Mouse (Mus musculus) liver, embryonic 15.5 days (tissue): ENCODE measurements at regions not wholly inside any gene's neighbourhood (a gene's known extent, or its start where the extent isn't known, plus 50 kb on each side); places are given as distances from the start of the nearest gene placed in this dataset.
A peak's percentile ranks its signal among the peaks of the same experiment; 100 is the strongest.

ENCODE experiments used
- ATAC-seq: fragments of 200-750 bp; cut with Nextera tagmentation; 2 replicates; pipeline ENCODE4 v1.8.0; 2017; ENCODE audit warnings: moderate number of reproducible peaks, mild to moderate bottlenecking, moderate library complexity; ENCODE audit not compliant: insufficient read depth
- H3K27ac ChIP-seq: fragments of 300-500 bp; sonication (generic); replicated peaks from 2 replicates; pipeline ENCODE4 v1.5.1; 2015; ENCODE audit warnings: mild to moderate bottlenecking, inconsistent platforms
- H3K27me3 ChIP-seq: fragments of 300-500 bp; sonication (generic); 2 replicates; pipeline ENCODE4 v1.6.1; 2015; ENCODE audit warnings: mild to moderate bottlenecking, inconsistent platforms
- H3K36me3 ChIP-seq: fragments of 300-500 bp; sonication (generic); replicated peaks from 2 replicates; pipeline ENCODE4 v1.6.1; 2015; ENCODE audit warnings: moderate library complexity, mild to moderate bottlenecking, inconsistent platforms
- H3K4me1 ChIP-seq: fragments of 300-500 bp; sonication (generic); replicated peaks from 2 replicates; pipeline ENCODE4 v1.6.1; 2015; ENCODE audit warnings: inconsistent platforms
- H3K4me2 ChIP-seq: fragments of 300-500 bp; sonication (generic); 2 replicates; pipeline ENCODE4 v1.6.1; 2015; ENCODE audit warnings: moderate library complexity, mild to moderate bottlenecking, inconsistent platforms
- H3K4me3 ChIP-seq: fragments of 300-500 bp; sonication (generic); replicated peaks from 2 replicates; pipeline ENCODE4 v1.5.1; 2015; ENCODE audit warnings: mild to moderate bottlenecking, inconsistent platforms
- H3K9ac ChIP-seq: fragments of 300-500 bp; sonication (generic); 2 replicates; pipeline ENCODE4 v1.6.1; 2015; ENCODE audit warnings: moderate library complexity, mild to moderate bottlenecking, inconsistent platforms
- H3K9me3 ChIP-seq: fragments of 300-500 bp; sonication (generic); replicated peaks from 2 replicates; pipeline ENCODE4 v1.6.1; 2016; ENCODE audit warnings: inconsistent platforms
- WGBS: fragments of 180-500 bp; shearing (Covaris S2); methylation state at CpG from one replicate; pipeline ENCODE4 v1.1.7; 2015; ENCODE audit warnings: mixed read lengths; ENCODE audit not compliant: insufficient replicate concordance; 5-methylcytosine and 5-hydroxymethylcytosine counted together

GRCm38 (mm10) chr6:99999711-100000365 is 273.6 kb upstream of the Prok2 start:
- no peaks in the 10 kb centered on the region for H3K9me3 ChIP-seq
- H3K9ac ChIP-seq: no peak overlapping the region
- no peaks in the 10 kb centered on the region for H3K36me3 ChIP-seq
- no peaks in the 10 kb centered on the region for H3K27me3 ChIP-seq
- 53% methylated on average over 13 of the region's 13 CpGs for WGBS
- H3K4me1 ChIP-seq: 0 out of 2 replicates have a peak, but pooled peaks cover 3% of the 10 kb centered on the region
- no peak overlapping the region for H3K4me3 ChIP-seq
- no peak for ATAC-seq
- no peak overlapping the region for H3K27ac ChIP-seq
- H3K4me2 ChIP-seq: no peak overlapping the region

DNA sequence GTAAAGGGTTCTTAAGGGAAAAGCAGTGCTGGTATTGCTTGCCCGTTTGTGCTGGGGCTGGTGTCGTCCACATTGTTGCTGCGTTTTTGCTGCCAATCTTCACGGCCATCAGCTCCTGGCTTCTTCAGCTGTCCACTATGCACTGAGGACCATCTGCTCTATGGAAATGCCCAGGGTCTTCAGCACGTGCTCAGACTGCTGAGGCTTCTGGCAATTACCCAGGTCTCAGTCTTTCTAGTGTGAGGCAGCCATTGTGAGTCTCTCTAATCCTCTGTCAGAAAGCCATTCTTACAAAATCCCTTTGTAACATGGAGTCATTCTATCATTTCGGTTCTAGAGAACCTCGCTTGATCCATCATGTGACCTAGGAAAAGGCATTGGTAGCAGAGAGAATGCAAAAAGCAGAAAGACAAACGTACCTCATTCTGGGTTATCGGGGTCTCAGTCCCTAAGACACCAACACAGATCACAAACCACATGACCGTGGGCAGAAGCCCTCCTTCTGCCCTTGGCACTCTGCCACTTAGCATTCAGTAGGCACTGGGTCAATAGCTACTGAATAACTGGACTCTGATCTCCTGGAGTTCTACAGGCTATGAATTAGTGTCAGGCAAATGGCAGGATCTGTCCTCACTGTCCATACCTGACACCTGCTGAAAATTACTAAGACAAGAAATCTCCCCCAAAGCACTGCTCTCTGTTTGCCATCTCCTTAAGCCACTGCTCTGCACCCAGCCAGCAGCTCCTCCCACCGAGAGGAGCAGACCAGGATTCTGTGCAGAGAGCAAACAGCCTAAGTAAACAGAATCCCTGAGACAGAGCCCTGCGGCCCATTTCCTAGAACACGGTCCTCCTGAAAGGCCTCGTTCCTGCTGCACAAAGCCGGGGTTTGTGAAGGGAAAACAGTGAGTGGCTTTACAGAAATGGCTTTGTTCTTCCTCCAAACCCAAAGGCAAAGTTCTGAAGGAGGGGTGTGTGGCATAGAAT is 270.1 kb upstream of the Prok2 start:
- H3K36me3 ChIP-seq: no peaks in the 10 kb centered on the region
- 0 out of 2 replicates have a peak, but pooled peaks cover 5% of the 10 kb centered on the region for H3K4me1 ChIP-seq

GRCm38 (mm10) chr6:99994026-99994425 is 267.8 kb upstream of the Prok2 start:
- ATAC-seq: no peak
- Histone ChIP-seq H3K4me2 (no peak overlapping the region), H3K4me3 (no peak overlapping the region), H3K9me3 (no peaks in the 10 kb centered on the region), H3K27me3 (no peaks in the 10 kb centered on the region), H3K36me3 (no peaks in the 10 kb centered on the region), H3K9ac (no peak overlapping the region), H3K4me1 (peaks cover 5% of the 10 kb centered on the region; the same call in 1 of the 2 replicates), H3K27ac (no peak overlapping the region)
- WGBS: 44% methylated on average over 3 of the region's 3 CpGs

More for the DNA sequence above, 270.1 kb upstream of the Prok2 start:
- Histone ChIP-seq H3K4me3 (no peak overlapping the region), H3K9ac (no peak overlapping the region), H3K27me3 (no peaks in the 10 kb centered on the region), H3K4me2 (no peak overlapping the region), H3K27ac (no peak overlapping the region), H3K9me3 (no peaks in the 10 kb centered on the region)
- no peak for ATAC-seq
- WGBS: 49% methylated on average over 15 of the region's 15 CpGs

DNA sequence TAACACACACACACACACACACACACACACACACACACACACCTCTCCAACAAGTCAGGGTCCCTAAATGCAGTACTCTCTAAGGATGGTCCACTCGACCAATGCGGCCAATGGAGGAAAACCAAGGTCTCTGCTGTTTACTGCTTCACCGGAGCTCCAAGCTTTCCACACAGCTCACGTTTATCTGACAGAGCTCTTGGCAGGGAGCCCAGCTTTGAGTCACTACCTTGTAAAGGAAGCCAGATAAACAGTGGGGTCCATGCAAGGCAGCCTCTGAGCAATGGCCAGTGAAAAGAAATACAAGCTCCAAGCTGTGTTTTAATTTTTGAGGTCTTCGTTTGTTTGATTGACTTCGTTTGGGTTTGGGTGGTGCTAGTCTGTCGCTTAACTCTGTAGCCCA is 264.9 kb upstream of the Prok2 start:
- Histone ChIP-seq H3K4me3 (no peak overlapping the region), H3K4me2 (no peak overlapping the region), H3K27me3 (no peaks in the 10 kb centered on the region), H3K4me1 (peaks cover 2% of the 10 kb centered on the region; the same call in 1 of the 2 replicates), H3K9me3 (no peaks in the 10 kb centered on the region), H3K27ac (peak overlapping the region; percentile 20; the same call in 1 of the 2 replicates), H3K36me3 (no peaks in the 10 kb centered on the region), H3K9ac (no peak overlapping the region)
- ATAC-seq: peak; percentile 70
- 27% methylated on average over 7 of the region's 7 CpGs for WGBS

GRCm38 (mm10) chr6:99990604-99991003 is 264.4 kb upstream of the Prok2 start:
- H3K4me2 ChIP-seq: no peak overlapping the region
- 63% methylated on average over 6 of the region's 6 CpGs for WGBS
- H3K36me3 ChIP-seq: no peaks in the 10 kb centered on the region
- 0 out of 2 replicates have a peak overlapping the region, but pooled peaks have one; percentile 20 for H3K27ac ChIP-seq
- ATAC-seq: peak; percentile 66
- H3K9me3 ChIP-seq: no peaks in the 10 kb centered on the region
- no peak overlapping the region for H3K4me3 ChIP-seq
- H3K27me3 ChIP-seq: peaks cover 1% of the 10 kb centered on the region; the same call in 1 of the 2 replicates
- no peak overlapping the region for H3K9ac ChIP-seq
- H3K4me1 ChIP-seq: peaks cover 2% of the 10 kb centered on the region; the same call in 1 of the 2 replicates

DNA sequence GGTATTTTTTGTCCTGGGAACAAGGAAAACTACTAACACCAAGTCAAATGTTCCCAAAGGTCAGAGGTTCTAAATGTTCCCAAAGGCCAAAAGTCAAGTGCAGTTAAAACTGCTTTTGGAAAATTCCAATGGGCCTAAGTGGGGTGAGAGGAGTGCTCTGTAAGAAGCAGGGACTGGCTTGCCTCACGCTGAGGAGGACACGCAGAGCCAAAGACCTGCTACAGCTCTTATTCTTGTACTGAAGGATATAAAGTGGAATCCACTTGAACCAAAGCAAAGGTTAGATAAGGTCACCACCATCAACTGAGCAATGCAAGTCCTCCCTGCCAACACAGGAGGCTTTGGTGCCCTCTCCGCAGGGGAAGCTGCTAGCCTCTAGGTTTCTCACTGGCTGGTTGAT is 260.3 kb upstream of the Prok2 start:
- Histone ChIP-seq H3K36me3 (no peaks in the 10 kb centered on the region), H3K4me1 (peaks cover 2% of the 10 kb centered on the region; the same call in 1 of the 2 replicates), H3K27me3 (peaks cover 14% of the 10 kb centered on the region), H3K9ac (no peak overlapping the region), H3K27ac (no peak overlapping the region), H3K9me3 (no peaks in the 10 kb centered on the region), H3K4me2 (no peak overlapping the region), H3K4me3 (no peak overlapping the region)
- ATAC-seq: no peak
- 70% methylated on average over 3 of the region's 3 CpGs for WGBS

DNA sequence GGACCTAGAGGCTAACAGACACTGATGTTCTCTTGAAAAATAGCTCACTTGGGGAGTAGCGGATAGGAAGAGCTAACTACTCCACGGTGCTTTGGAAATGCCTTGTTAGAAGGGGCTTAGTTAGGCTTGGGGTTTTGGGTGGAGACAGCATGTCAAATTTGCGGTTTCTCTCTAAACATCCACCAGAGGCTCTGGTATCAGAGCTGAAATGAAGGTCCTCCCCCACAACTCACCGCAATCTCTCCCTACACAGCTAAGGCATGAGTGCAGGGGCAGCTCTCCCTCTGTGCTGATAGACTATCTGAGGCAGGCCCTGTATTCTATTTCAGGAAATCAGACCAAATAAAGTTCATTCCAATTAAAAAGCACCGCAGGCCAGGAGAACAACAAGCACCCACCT is 259.1 kb upstream of the Prok2 start:
- Histone ChIP-seq H3K27ac (no peak overlapping the region), H3K4me3 (no peak overlapping the region), H3K27me3 (peaks cover 14% of the 10 kb centered on the region), H3K4me2 (no peak overlapping the region), H3K9ac (no peak overlapping the region), H3K36me3 (no peaks in the 10 kb centered on the region), H3K4me1 (no peaks in the 10 kb centered on the region; the same call in 1 of the 2 replicates), H3K9me3 (no peaks in the 10 kb centered on the region)
- WGBS: 13% methylated on average over 5 of the region's 5 CpGs
- no peak for ATAC-seq

GRCm38 (mm10) chr6:99984856-99985224 is 258.6 kb upstream of the Prok2 start:
- H3K4me2 ChIP-seq: no peak overlapping the region
- H3K9me3 ChIP-seq: no peaks in the 10 kb centered on the region
- WGBS: 18% methylated on average over 10 of the region's 10 CpGs
- ATAC-seq: no peak
- no peaks in the 10 kb centered on the region for H3K4me1 ChIP-seq
- H3K27ac ChIP-seq: no peak overlapping the region
- H3K9ac ChIP-seq: no peak overlapping the region
- H3K27me3 ChIP-seq: peaks cover 14% of the 10 kb centered on the region
- H3K36me3 ChIP-seq: no peaks in the 10 kb centered on the region
- H3K4me3 ChIP-seq: no peak overlapping the region

GRCm38 (mm10) chr6:99984057-99984855 is 258.1 kb upstream of the Prok2 start:
- Histone ChIP-seq H3K27ac (no peak overlapping the region), H3K4me3 (no peak overlapping the region), H3K36me3 (no peaks in the 10 kb centered on the region), H3K27me3 (peaks cover 14% of the 10 kb centered on the region), H3K9me3 (no peaks in the 10 kb centered on the region), H3K4me2 (no peak overlapping the region), H3K4me1 (no peaks in the 10 kb centered on the region), H3K9ac (no peak overlapping the region)
- no peak for ATAC-seq
- WGBS: 17% methylated on average over 7 of the region's 7 CpGs

DNA sequence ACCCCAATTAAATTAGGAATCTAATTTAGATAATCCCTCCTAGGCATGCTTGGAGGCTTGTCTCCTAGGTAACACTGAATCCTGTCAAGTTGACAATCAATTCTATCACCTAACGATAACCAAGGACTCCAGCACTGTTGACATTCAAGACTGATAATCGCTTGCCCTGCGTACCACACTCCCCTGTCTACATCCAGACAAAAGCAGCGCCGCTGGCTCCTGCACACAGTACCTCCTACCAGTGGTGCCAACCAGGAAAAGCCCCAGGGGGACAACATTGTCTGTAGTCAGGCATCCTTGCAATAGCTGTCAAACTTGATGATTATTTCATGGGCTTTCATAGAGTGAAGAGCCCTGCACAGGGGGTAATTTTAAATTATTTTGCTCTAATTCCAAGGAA is 253.4 kb upstream of the Prok2 start:
- H3K36me3 ChIP-seq: no peaks in the 10 kb centered on the region

More for the DNA sequence above, 253.4 kb upstream of the Prok2 start:
- H3K27me3 ChIP-seq: peaks cover 3% of the 10 kb centered on the region; the same call in 1 of the 2 replicates
- no peak overlapping the region for H3K9ac ChIP-seq
- no peak overlapping the region for H3K27ac ChIP-seq
- ATAC-seq: no peak
- H3K4me3 ChIP-seq: no peak overlapping the region
- no peaks in the 10 kb centered on the region for H3K4me1 ChIP-seq
- WGBS: 57% methylated on average over 5 of the region's 5 CpGs
- no peak overlapping the region for H3K4me2 ChIP-seq
- no peaks in the 10 kb centered on the region for H3K9me3 ChIP-seq
